Mouse (Mus musculus): ENCODE measurements around the gene Ksr1.

The Ksr1 gene

DNA sequence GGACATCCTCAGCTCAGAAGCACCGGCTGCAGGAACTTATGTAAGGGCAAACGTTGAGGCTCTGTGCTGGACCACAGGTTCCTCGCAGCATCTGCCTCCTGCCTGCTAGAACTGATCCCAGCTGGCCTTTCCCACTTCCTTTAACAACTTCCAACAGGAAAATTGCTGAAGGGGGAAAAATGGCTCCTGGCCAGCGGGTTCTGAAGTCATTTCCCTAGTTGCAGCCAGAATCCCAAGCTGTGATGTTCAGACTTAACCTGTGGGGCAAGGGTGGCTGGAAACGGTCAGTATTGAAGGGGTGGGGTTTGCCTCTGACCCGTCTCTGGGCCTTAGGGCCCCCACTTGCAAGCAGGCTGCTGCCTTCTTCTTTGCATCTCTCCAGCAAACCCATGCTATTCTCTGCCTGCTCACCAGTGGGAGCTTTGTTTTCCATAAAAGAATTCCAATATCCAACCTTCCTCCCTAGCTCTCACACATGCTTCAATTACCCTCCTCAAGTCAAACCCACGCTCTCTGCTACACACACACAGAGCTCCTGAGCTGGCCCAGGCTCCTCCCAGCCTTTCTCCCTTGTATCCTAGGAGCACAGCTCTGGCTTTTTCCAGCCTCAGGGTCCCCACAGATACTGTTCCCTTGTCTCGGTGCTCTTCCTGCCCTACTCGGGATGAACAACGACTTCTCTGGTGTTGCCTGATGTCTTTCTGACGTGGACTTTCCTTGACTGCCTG is 80.6 kb downstream of the Ksr1 start:
- DNase-seq (ENCODE audit: low read depth), result peak; percentile 58

GRCm38 (mm10) chr11:79064311-79064710 is 81.9 kb downstream of the Ksr1 start:
- peak; percentile 25 for DNase-seq (ENCODE audit: low read depth)

DNA sequence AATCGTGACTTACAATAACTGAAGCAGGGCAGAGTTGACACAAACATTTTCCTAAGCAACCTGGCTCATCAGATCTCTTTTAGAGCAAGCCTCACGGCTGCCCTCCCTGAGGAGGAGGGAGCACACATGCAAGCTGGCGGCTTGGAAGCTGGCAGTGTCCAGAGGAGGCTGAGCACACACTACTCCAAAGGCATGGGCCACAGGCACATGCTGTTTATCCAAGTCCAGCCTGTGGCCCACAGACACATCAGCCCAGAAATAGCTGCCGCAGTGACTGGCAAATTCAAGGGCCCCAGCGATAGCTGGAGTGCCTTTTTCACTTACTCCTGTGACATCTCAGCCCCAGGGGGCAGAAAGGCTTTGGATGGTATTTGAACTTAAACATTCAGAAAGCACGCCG is 82.6 kb downstream of the Ksr1 start:
- DNase-seq (ENCODE audit: low read depth), result peak; percentile 28

DNA sequence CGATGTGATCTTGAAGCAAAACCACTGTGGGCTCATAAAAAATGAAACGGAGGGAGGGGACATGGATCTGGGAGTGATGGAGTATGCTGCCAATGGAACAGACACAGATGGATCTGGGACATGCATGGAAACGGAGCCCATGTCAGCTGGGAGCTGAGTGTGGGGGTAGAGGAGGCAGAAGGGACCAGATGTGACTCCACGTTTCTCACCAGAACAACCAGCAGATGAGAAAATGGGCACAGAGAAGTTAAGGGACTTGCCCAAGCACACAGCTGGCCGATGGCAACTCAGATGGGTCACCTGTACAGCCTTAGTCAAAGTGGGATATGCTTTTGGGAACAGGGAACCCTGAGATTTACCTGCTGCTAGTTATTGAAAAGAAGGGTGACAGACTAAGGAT is 83.3 kb downstream of the Ksr1 start:
- DNase-seq (ENCODE audit: low read depth), result no peak

DNA sequence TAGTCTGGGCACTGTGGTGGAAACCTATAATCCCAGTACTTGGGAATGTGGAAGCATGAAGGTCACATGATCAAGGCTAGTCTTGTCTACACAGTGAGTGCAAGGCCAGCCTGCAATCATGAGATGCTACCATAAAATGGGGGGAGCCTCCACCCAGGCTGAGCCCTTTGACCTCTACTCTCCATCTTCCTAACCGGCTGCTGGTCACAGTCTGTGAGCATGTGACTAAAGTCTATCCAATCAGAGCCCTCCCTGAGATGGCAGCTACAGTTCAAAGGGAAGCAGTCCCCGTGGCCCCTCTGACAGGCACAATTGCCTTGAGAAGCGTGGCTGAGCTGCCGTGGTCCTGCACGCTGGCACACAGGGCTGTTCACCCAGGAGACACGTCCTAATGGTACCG is 84.4 kb downstream of the Ksr1 start:
- DNase-seq (ENCODE audit: low read depth), result no peak

GRCm38 (mm10) chr11:79059850-79060249 is 86.4 kb downstream of the Ksr1 start:
- peak; percentile 48 for DNase-seq (ENCODE audit: low read depth)

DNA sequence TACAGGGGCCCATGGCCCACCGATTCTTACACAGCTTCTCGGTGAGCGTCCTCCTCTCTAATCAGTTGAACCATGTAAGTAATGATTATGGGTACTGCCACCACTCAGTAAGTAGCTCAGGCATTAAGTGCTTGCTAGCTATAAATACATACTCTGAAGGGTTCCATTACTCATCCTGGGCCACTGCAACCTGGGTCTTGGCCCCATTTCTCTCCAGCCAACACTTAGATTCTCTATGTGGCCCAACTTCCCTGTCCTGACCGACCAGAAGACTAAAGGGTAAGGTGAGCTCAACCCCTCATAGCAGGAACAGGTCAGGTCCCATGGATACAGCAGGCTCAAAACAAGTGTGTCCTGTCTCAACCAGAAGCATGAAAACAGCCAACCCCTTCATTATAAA is 87.1 kb downstream of the Ksr1 start:
- DNase-seq (ENCODE audit: low read depth), result no peak

DNA sequence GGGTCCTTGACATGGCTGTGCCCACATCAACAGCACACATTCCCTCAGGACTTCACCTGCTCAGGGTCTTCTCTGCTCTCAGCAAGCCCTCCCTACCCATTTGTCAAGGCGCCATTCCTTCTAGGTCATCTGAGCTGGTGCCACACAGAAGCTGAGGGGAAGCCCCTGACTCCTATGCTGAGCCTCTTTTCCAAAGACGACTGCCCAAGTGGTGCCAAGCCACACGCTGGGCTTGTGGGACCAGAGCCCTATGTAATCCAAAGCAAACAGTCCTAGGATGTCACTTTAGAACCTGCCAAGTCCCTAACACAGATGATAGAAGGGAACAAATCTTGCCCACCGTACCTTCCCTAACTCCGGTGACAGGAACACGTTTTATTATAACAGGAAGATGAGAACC is 87.6 kb downstream of the Ksr1 start:
- no peak for DNase-seq (ENCODE audit: low read depth)

DNA sequence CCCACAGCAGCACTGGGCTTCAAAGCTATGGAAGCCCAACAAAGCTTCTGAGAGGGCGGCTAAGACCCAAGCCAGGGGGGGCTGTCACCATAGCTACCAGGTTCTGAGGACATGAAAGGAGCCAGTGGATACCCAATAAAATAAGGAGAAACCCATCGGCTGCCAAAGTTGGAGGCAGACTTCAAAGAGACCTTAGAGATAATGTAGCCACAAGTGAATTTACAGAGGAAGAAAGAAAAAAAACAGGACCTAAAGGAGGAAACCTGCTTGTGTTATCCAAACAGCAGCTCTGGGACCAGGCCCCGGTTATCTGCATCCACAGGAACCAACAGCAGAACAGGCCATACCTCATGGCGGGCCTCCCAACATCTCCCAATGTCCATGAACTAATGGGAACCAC is 88.4 kb downstream of the Ksr1 start:
- no peak for DNase-seq (ENCODE audit: low read depth)

DNA sequence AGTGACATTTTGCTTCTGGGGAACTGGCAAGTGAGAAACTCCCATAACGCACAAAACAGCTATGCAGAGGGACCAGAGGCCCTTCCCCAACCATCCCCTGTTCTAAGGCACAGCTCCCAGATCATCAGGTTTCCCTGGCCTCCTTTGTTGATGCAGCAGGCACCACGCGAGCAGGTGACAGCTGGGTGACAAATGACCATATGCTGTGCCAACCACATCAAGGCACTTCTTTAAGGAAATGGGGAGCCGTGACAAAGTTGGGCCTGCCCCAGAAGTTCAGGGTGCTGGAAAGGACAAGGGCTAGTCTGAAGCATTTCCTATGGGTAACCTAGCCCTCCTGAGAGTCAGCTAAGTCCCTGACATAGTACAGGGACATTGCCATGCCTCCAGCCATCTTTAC is 89.3 kb downstream of the Ksr1 start:
- DNase-seq (ENCODE audit: low read depth), result no peak

DNA sequence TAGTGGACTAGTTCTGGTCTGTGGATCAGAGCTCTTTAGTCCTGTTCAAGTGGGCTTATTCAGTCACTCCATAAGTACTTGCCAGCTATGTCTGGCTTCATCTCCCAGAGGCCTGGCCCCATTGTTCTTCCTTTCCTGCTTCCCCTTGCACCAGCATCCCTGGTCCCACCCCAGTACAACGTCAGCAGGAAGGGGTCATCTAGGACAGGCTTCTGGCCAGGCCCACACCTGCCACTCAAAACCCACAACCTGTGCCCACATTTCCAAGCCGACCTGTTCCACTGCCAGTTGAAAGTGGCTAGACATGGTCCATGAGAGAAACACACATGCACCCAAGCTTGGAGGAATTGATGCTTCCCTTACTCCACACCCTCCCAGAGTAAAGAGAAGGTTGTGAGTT is 90.2 kb downstream of the Ksr1 start:
- no peak for DNase-seq (ENCODE audit: low read depth)

DNA sequence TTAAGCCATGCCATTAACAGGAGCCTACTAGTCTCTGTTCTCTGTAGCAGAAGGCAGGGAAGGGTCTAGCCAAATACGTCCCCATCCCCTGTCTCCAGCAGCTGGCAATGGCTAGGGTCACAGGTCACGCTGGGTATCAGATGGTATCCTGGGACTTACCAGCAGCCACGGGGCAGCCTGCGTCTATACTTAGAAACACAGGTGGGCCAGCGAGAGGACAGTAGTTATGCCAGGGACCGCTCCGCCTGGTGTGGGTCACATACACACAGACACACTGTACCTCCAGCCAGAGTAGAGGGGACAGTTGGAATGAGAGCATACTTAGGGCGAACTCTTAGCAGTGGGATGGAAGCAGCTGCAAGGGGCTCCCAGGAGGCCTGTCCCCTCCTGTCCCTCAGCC is 91.0 kb downstream of the Ksr1 start:
- DNase-seq (ENCODE audit: low read depth), result no peak

- no peak for DNase-seq (ENCODE audit: low read depth)
These were observed 91.8 kb downstream of the Ksr1 start for GRCm38 (mm10) chr11:79054161-79055152.

DNA sequence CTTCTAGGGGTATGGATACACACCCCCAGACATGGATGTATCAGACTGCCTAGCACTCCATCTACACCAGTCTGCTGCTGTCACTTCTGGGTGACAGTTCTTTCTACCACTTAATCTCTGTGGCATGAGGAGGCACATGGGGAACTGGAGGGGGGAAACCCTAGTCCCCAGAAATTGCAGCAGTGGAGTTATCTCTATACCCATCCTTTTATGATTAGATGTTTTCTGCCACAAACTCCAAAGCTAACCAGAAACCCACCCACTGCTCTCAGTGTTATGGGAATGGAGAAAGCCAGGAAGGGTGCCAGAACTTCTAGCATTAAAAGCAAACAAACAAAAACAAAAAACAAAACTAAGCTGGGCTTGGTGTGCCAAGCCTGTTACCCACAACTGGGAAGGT is 92.8 kb downstream of the Ksr1 start:
- DNase-seq (ENCODE audit: low read depth), result no peak

DNA sequence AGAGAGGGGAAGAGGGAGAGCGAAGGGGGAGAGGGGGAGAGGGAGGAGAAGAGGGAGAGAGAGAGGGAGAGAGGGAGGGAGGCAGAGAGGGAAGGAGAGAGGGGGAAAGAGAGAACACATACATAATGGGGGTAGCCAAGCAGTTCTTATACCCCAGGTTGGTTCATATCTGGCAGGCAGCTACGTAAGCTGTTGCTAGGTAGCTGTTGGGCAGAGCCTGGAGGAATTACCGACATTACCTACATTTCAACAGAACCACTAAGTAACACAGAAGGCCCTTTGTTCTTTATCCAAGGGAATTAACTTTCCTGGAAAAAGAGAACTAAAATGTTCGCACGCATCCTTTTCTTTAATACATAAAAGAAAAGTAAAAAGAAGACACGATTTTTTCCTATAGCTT is 93.4 kb downstream of the Ksr1 start:
- DNase-seq (ENCODE audit: low read depth), result no peak

GRCm38 (mm10) chr11:79051522-79051921 is 94.7 kb downstream of the Ksr1 start:
- DNase-seq (ENCODE audit: low read depth), result no peak

DNA sequence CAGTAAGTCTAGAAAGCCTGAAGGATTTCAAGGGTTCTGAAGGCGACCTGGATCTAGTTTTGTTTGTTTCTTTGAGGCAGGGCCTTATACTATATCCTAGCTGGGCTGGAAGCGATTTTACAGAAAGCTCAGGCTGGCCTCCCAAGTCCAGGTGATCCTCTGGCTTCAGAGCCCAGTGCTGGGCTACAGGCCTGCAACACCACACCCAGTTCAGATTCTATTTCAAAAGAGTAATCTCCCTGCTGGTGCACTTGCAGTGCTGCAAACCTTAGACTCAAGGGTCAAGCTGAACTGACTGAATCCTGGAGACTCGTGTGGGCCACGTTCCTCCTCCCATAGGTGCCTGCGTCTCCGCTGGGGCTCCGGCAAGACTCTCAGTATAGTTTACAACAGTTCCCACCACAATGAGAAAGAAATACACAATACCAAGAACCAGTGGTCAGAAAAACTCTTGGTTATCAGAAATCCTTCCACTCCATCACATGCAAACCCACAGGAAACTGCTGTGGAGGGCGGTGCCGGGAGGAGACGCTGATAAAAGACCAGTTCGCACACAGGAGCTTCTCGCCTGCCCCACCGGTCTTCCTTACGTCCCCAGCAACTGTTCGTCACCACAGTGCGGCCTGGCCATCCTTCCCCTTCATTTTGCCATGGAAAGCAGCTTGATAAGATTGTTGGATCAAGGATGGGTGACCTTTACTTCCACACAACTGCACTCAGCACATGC is 95.3 kb downstream of the Ksr1 start:
- DNase-seq (ENCODE audit: low read depth), result no peak

GRCm38 (mm10) chr11:79048906-79049305 is 97.3 kb downstream of the Ksr1 start:
- no peak for DNase-seq (ENCODE audit: low read depth)

DNA sequence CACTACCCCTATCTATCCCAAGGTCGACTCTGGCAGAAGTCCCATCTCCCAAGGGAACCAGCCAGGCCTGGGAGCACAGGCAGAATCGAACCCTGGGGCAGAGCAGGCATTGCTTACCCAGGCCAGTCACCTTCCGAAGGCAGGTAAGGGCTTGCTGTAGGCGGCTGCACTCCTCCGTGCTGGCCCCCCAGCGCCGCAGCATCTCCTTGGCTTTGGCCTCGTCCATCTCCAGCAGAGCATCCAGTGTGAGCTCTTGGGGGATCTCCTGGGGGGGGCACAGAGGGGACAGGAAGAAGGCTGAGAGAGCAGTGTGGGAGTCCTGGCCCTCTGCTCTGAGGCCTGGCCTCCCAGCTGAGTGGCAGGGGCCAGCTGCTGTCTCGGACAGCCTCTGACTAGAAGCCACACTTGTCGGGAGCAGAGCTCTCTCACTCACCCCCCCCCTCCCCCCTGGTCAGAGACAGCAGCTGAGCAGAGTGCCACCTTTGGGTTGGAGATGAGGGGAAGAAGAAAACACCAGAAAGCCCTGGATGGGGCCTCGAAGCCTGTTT is 99.0 kb downstream of the Ksr1 start:
- no peak for DNase-seq (ENCODE audit: low read depth)

- peak; percentile 63 for DNase-seq (ENCODE audit: low read depth)
These were observed 99.5 kb downstream of the Ksr1 start for GRCm38 (mm10) chr11:79046561-79047155.

DNA sequence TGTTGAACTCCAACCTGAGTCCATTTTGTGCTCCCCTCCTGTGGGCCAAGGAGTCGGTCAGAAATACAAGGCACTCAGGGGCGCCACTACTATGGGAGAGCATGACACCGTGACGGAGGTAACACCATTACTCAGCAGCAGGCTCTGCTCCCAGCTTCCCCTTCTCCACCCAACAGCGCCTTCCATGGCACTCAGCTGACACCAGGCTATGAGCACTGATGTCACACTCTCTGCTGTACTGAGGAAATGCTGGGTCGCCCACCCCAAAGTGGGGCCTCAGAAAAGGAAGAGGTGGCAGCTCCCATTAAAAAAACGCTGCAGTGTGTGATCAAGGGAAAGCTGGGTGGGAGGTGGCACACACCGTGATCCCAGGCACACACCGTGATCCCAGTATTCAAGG is 101.0 kb downstream of the Ksr1 start:
- DNase-seq (ENCODE audit: low read depth), result no peak

DNA sequence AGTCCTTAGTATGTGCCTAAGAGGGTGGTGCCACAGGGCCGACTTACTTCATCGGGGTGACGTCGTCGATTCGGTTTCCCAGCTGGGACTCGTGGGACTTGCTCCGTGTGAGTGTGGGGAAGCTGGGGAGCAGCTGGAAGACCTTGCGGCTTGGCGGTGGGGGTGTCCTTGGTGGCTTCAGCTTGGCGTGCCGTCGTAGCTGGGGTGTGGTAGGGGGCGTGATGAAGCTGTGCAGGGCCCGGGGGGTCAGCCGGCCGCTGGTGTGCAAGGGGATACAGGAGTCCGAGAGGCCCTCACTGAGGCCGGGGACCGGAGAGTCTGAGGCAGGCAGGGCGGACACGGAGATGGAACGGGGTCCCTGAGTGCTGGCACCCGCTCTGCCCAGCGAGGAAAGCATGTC is 101.4 kb downstream of the Ksr1 start:
- no peak for DNase-seq (ENCODE audit: low read depth)

Data from NIH3T3 (cell line).